Mouse (Mus musculus) G1E (cell line): ENCODE measurements around the gene Fgf18.

Experiments
- CTCF ChIP-seq: IDR thresholded peaks from 2 replicates; pipeline ENCODE4 v1.5.1; 2012; ENCODE audit warnings: low read depth, low read length, inconsistent platforms, mixed read lengths
- GATA1 ChIP-seq: IDR thresholded peaks from 2 replicates; pipeline ENCODE4 v1.6.1; 2012; ENCODE audit warnings: borderline replicate concordance, low read length, inconsistent platforms, mixed read lengths
- GATA2 ChIP-seq: IDR thresholded peaks from 2 replicates; pipeline ENCODE4 v1.6.1; 2012; ENCODE audit warnings: low read depth, low read length, inconsistent platforms, borderline replicate concordance
- POLR2AphosphoS5 ChIP-seq: IDR thresholded peaks from 2 replicates; pipeline ENCODE4 v1.6.1; 2012; ENCODE audit warnings: low read depth, low read length, inconsistent platforms; ENCODE audit not compliant: insufficient replicate concordance
- TAL1 ChIP-seq: conservative IDR thresholded peaks from 2 replicates; pipeline ENCODE4 v1.6.1; 2012; ENCODE audit warnings: low read depth, low read length, inconsistent platforms, mixed read lengths

- TF ChIP-seq CTCF = no peak
- TF ChIP-seq GATA2 = no peak
- TF ChIP-seq TAL1 = no peak
- no peak; the same call in 1 of the 2 replicates for TF ChIP-seq POLR2AphosphoS5
- no peak for TF ChIP-seq GATA1
These were observed 4.6 kb upstream of the Fgf18 start for GRCm38 (mm10) chr11:33151780-33152145.
